Mouse (Mus musculus) brain, adult 10 weeks (tissue): Measurements from ENCODE around the gene Fgf2. TPM values are rescaled to one million over a fixed set of nuclear protein-coding genes. Genes with fewer than 3 reads are reported as not detected.

ENCODE experiments used
- polyA plus RNA-seq: library from polyadenylated mRNA; stranded (reverse); fragments of 350-450 nt; fragmentation: Illumina TruSeq; extraction: RNeasy Lipid Tissue Mini Kit (QIAGEN cat#74804); gene quantifications from one replicate; pipeline ENCODE4 v1.2.3, GENCODE M21; 2015; ENCODE audit warnings: low read depth, low replicate concordance

The Fgf2 gene
- polyA plus RNA-seq, result 3.0 TPM

GRCm38 (mm10) chr3:37348221-37349165, at the start of gene Fgf2:
Fgf2 (plus strand) TSS chr3:37348346.

GRCm38 (mm10) chr3:37312370-37312941, 35.7 kb upstream of the Fgf2 start, which contains the start of the genes Bbs12 and Cetn4:
Bbs12 (plus strand) TSS chr3:37312554.
Cetn4 (minus strand) TSS chr3:37312708.

GRCm38 (mm10) chr3:37419458-37419991, 71.4 kb downstream of the Fgf2 start, which contains the start of gene Spata5:
Spata5 (plus strand) TSS chr3:37419896.

GRCm38 (mm10) chr3:37420072-37420471, 71.9 kb downstream of the Fgf2 start, which contains the start of gene Nudt6:
Nudt6 (minus strand) TSS chr3:37420211.

Other genes starting within 250 kb of the Fgf2 start
- gene Il2, start 222.4 kb upstream of the Fgf2 start, polyA plus RNA-seq, result 0.57 TPM
- gene Il21, start 115.7 kb upstream of the Fgf2 start, polyA plus RNA-seq, result not detected
- gene Bbs12, start 35.8 kb upstream of the Fgf2 start, polyA plus RNA-seq, result 6.5 TPM
- 19.2 TPM for gene Cetn4, start 35.6 kb upstream of the Fgf2 start, polyA plus RNA-seq
- 15.0 TPM for gene Spata5, start 71.5 kb downstream of the Fgf2 start, polyA plus RNA-seq
- gene Nudt6, start 71.9 kb downstream of the Fgf2 start, polyA plus RNA-seq, result 10.1 TPM